Mouse (Mus musculus) CD4-positive, CD25-positive, alpha-beta regulatory T cell, adult 4 months (primary cell): ENCODE results near the gene Hadha. TPM values are rescaled to one million over a fixed set of nuclear protein-coding genes. Genes with fewer than 3 reads are reported as not detected.

Experiments
- ATAC-seq: one replicate; pipeline ENCODE4 v1.8.0; 2017
- polyA plus RNA-seq, 2 experiments: library from polyadenylated mRNA; unstranded; fragments of 100-300 nt; shearing (Covaris generic); gene quantifications; one replicate each; pipeline ENCODE4 v1.2.1; 2017

The Hadha gene
- polyA plus RNA-seq, 2 experiments from 2014 or later, result 85.0 to 124 TPM

DNA sequence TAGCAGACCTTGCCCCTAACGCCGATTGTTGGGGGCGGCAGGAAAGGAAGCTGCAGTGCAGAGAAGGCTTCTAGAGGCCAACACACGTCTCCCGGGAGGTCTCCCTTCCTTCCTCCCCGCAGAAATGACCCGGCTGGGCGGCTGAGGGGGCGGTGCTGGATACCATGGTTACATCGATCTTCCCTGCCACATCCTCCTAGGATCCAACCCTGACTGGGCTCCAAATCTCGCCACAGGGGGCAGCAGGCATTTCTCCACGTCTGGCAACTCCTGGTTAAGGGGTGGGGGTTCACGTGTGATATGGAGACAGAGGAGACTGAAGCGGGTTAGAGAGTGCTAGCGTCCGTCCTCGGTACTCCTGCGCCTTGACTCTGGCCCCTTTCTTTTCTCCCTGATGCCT is 43.8 kb downstream of the Hadha start:
- ATAC-seq, result no peak

- ATAC-seq, result no peak
These were observed 44.4 kb downstream of the Hadha start for GRCm38 (mm10) chr5:30110371-30111060.

GRCm38 (mm10) chr5:30109899-30110298 is 45.1 kb downstream of the Hadha start:
- ATAC-seq, result no peak

- no peak for ATAC-seq
These were observed 46.7 kb downstream of the Hadha start for GRCm38 (mm10) chr5:30108233-30108632.

- ATAC-seq, result no peak
These were observed 47.3 kb downstream of the Hadha start for GRCm38 (mm10) chr5:30107611-30108041.

DNA sequence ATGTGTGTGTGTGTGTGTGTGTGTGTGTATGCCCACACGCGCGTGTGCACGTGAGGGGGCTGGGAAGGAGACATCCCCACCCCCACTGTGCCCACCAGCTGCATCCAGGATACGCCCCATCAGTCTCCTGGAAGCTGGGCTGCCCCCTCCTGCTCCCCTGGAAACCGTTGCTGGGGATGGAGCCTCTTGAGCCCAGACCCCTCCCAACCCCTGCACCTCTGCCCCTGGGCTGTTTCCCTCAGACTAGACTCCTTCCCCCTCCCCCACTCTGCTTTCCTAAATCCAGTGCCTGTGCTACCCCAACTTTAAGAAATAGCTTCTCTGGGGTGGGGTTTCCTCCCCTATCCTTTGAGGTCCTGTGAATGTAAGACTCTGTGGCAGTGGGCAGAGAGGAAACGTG is 47.8 kb downstream of the Hadha start:
- no peak for ATAC-seq

- ATAC-seq, result no peak
These were observed 48.2 kb downstream of the Hadha start for GRCm38 (mm10) chr5:30106756-30107155.

- ATAC-seq, result no peak
These were observed 49.2 kb downstream of the Hadha start, which contains the start of gene 3110082J24Rik for GRCm38 (mm10) chr5:30105668-30106300. TSS of gene 3110082J24Rik (minus strand) at chr5:30106086.

DNA sequence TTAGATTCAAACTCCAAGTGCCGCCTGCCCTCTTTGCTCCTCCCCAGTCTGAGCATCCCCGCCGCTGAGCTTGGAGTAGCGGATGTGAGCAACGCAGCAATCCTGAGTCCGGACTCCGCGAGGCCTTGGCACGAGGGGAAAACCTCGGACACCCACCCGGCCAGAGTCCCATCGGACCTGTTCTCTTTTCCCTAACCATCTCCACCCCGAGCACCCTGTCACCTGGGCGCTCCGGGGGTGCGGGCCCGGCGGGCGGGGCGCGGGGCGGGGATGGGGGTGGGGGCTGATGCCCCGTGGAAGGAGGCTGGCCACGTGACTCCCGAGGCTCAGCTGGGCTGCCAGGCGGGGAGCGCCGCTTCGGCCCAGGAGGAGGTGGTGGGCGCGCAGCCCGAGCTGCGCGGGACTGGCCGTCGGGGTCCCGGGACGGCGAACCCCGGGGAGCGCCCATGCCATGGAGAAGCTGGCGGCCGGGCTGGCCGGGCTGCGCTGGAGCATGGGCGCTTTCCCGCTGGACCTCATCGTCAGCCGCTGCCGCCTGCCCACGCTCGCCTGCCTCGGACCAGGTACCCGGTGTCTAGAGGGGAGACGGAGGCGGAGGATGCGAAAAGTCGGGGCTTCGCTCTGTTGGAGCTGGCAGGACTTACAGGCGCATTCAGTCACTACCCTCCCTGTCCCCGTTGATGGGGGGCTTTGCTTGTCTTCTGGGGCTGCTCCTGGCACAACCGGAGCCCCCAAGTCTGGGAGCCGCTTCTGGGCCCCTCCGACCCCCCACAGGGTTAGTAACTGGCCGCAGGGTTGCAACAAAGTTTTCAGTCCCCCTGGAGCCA is 49.9 kb downstream of the Hadha start, which contains the start of gene Garem2:
Gene Garem2 (plus strand): TSS at position 321 of the 827 bp plus-strand sequence.
- no peak for ATAC-seq

- no peak for ATAC-seq
These were observed 50.6 kb downstream of the Hadha start for GRCm38 (mm10) chr5:30104339-30104738.

- ATAC-seq, result no peak
These were observed 51.6 kb downstream of the Hadha start for GRCm38 (mm10) chr5:30103340-30103739.

- no peak for ATAC-seq
These were observed 56.7 kb downstream of the Hadha start for GRCm38 (mm10) chr5:30098260-30098659.

DNA sequence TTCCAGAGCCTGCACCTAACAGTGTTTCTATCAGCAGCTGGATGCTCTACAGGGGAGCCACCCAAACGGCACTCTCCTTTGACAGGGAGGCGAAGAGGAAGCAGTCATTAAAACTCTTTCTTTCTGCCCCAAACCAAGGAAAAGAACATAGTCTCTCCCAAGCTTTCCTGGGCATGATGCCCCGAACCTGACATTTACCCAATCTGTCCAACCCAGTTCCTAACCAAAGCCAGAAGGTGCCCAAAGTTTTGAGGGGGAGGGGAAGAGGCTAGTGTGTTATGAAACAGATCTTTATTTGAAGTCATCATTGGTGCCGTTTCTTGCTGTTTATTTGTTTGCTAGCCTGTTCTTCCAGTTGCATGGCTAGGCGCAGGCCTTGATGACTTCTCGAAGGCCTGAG is 59.2 kb downstream of the Hadha start:
- no peak for ATAC-seq

- ATAC-seq, result no peak
These were observed 60.6 kb downstream of the Hadha start for GRCm38 (mm10) chr5:30094399-30094798.

GRCm38 (mm10) chr5:30092701-30093100 is 62.3 kb downstream of the Hadha start:
- ATAC-seq, result no peak

- peak; percentile 87 for ATAC-seq
These were observed 81.8 kb downstream of the Hadha start, which contains the start of gene Tyms for GRCm38 (mm10) chr5:30072825-30073821. TSS of gene Tyms (minus strand) at chr5:30073617.

DNA sequence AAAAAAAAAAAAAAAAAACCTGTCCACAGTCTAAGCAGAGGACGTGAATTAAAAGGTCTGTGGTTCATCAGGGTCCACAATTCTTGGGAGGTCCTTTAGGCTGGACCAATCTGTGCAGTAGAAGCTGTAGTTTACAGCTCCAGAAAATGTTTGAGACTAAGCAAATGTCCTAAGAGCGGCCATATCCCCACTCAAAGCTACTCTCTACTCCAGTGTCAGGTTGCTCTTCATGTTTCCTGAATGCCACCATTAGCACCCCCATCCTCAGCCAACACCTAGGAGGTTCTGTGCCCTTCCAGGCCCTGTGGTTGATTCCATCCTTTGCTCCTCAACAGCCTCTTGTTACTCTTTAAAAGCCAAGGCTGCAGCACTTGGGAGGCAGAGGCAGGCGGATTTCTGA is 82.6 kb downstream of the Hadha start:
- no peak for ATAC-seq

- no peak for ATAC-seq
These were observed 83.3 kb downstream of the Hadha start for GRCm38 (mm10) chr5:30071677-30072076.
